Mouse (Mus musculus) spleen, adult 10 weeks (tissue): ENCODE data around the gene Mapk7. TPM values are rescaled to one million over a fixed set of nuclear protein-coding genes. Genes with fewer than 3 reads are reported as not detected.

Experiments
- polyA plus RNA-seq: library from polyadenylated mRNA; stranded (reverse); fragments of 350-450 nt; fragmentation: Illumina TruSeq; extraction: RNeasy Lipid Tissue Mini Kit (QIAGEN cat#74804); gene quantifications from one replicate; pipeline ENCODE4 v1.2.3, GENCODE M21; 2015; ENCODE audit warnings: low replicate concordance; ENCODE audit not compliant: insufficient read depth

The Mapk7 gene
- polyA plus RNA-seq, result 11.6 TPM

DNA sequence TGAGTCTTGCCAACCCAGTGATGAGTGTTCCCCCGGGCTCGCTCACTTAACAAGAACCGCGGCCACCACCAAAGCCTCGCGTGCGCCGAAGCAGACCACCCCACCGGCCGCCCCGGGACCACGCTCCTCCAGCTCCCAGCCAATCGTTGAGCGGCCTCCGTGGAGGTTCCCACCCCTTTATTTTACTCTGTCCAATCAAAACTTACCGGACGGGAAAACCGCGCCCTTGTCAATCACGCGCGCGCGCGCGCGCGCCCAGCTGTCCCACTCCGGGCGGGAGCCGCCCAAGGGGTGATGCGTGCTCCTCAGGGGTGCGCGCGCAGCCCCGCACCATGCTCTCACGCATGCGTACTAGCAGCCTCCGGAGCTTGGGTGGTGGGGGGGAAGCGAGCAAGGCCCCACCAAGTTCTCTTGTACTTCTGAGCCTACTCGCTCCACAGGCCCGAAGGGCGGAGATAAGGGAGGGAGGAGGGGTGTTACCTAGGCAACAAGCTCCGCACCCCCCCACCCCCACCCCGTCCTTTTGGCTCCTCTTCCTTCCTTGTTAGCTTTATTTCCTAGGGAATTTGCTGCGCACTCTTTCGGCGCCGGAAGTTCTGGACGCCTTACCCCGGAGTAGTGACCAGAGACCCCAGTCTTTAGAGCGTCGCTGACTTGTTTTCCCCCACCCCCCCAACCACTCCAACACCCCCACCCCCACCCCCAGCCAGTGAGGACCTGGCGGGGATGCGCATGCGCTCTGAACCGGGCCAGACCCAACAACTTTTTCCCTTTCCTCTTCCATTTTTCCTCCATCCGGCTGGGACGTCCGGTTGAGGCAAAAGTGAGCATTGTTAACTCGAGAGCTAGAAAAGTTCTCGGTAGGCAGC is at the start of gene Mapk7:
TSS of gene Mapk7 (minus strand) at position 278 of the 869 bp plus-strand sequence.

DNA sequence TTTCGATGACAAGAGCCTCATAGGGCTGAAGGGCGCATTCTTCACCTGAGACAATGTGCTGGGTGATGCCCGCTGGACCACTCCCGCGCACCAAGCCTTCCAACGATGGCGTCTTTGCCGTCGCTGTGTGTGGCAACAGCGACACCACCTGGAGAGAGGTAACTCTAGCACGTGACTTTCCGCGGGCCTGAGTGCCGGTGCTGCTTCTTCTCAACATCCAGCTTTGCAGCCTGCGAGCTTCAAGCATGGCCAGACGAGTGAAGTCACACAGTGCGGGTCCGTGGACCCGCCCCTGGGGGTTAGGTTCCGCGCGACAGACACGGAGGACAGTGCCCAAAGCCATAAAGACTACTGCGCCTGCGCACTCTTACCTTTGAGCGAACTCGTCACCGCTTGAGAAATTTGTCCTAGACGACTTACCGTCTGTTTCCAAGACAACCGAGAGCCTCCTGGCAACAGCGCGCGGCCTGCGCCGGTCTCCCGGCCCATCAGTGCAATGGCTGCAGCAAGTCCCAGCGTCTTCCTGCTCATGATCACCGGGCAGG is 10.6 kb upstream of the Mapk7 start, which contains the start of gene B9d1:
TSS of gene B9d1 (plus strand) at position 432 of the 545 bp plus-strand sequence.

DNA sequence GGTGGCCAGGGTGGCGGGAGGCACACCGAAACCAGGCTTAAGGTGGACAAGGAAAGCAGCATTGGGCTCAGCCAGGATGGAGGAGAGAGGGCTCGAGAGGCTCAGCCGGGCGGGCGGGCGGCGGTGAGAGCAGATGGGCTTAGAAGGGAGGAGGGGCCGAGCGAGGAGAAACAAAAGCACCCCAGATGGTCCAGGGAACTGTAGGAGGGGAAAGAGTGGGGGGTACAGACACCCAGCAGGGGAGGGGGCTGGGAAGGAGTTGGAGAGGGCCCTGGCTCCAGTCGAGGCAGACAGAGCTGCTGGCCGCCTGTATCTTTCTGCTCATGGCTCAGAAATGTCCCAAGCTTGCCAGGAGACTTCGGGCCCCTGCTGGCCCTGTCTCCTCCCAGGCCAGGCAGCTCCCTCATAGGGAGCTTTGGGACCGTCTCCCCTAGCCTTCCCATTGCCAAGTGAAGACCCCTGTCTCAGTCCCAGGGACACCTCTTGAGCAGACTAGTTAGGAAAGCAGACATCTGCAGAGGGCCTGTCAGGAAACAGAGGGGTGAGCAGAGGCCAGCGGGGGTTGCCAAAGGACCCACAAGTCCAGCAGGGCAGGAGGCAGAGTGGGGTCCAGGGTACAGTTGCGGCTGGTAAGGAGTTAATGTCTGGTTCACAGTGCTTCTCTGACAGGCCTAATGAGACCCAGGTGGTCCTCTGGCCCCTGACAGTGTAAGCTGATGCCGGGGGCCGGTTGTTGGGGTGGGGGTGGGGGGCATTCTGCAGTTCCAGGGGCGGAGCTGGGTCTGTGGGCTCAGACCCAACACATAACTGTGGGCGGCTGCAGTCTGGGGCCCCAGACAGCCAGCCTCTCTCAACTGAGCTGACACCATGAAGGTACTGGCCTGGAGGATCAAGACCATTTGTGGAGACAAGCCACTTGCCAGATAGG is 9.3 kb downstream of the Mapk7 start, which contains the start of gene Mfap4:
TSS of gene Mfap4 (plus strand) at position 819 of the 928 bp plus-strand sequence.

Other genes with a start within 250 kb of the Mapk7 start
- gene Aldh3a2, start 226.9 kb downstream of the Mapk7 start, polyA plus RNA-seq, result 57.8 TPM
- not detected for gene Slc47a2, start 151.5 kb downstream of the Mapk7 start, polyA plus RNA-seq
- not detected for gene Slc47a1, start 116.1 kb downstream of the Mapk7 start, polyA plus RNA-seq
- not detected for gene Rnf112, start 40.3 kb downstream of the Mapk7 start, polyA plus RNA-seq
- gene Mfap4, start 9.0 kb downstream of the Mapk7 start, polyA plus RNA-seq, result 8.8 TPM
- 1.3 TPM for gene B9d1, start 10.7 kb upstream of the Mapk7 start, polyA plus RNA-seq
- gene Epn2, start 85.3 kb upstream of the Mapk7 start, polyA plus RNA-seq, result 14.1 TPM
- 127 TPM for gene Grap, start 158.9 kb upstream of the Mapk7 start, polyA plus RNA-seq
- gene Fam83g, start 189.7 kb upstream of the Mapk7 start, polyA plus RNA-seq, result 0.54 TPM
- not detected for gene Slc5a10, start 226.4 kb upstream of the Mapk7 start, polyA plus RNA-seq